Mouse (Mus musculus): ENCODE measurements around the gene Nprl2. TPM values are rescaled to one million over a fixed set of nuclear protein-coding genes. Genes with fewer than 3 reads are reported as not detected.

Nprl2 gene
- total and polyA plus RNA-seq, 3 experiments = 23.2 to 30.2 TPM; not detected in 1

DNA sequence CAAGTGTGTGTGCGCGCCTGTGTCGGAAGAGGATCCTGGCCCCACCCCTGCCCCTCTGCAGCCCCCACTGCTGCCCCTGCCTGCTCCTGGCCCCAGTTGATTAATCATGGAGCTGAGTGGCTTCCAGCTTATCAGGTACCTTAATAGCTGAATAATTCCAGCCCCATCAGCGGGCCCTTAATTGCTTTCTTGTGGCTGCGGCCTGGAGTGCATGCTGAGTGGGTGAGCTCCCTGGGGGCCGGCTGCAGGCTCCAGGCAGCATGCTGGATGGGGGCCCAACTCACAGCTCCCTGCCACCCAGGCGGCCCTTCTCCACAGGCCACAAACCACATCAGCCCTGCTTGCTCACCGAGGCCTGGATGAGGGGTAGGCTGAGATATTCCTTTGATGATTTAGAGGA, 30.6 kb upstream of the Nprl2 start:
- no peaks in the 10 kb centered on the region for H3K9me3 ChIP-seq (replicated peaks; ENCODE audit: insufficient read depth, low read length)
- no peak overlapping the region for H3K27ac ChIP-seq (ENCODE audit: control insufficient read depth, low read depth, low read length)
- peaks cover 3% of the 10 kb centered on the region in 2 experiments; a peak in 3 of 4 replicates for H3K27me3 ChIP-seq (ENCODE audit: control insufficient read depth in 1 of 2, insufficient read depth in 2 of 2, low read length in 2 of 2)
- no peak overlapping the region for H3K4me3 ChIP-seq (ENCODE audit: control insufficient read depth in 1 of 2, insufficient read depth in 1 of 2, low read depth in 2 of 2, low read length in 2 of 2)
- no peak overlapping the region for H3K9ac ChIP-seq (ENCODE audit: control insufficient read depth, low read depth, low read length, poor library complexity, severe bottlenecking)
- no peak for DNase-seq (ENCODE audit: low read depth, low spot score)
- no peaks in the 10 kb centered on the region for H3K36me3 ChIP-seq (ENCODE audit: control insufficient read depth in 1 of 2, insufficient read depth in 2 of 2, low read length in 2 of 2)
- no peaks in the 10 kb centered on the region for H3K79me2 ChIP-seq (ENCODE audit: control insufficient read depth, insufficient read depth, low read length, poor library complexity)
- no peaks in the 10 kb centered on the region for H3K4me1 ChIP-seq (ENCODE audit: control insufficient read depth in 1 of 2, insufficient read depth in 2 of 2, low read length in 2 of 2)
- TF ChIP-seq TCF12 (IDR thresholded peaks at IDR 0.05; ENCODE audit: low read depth, low read length) = no peak
- TF ChIP-seq NRF1 (IDR thresholded peaks at IDR 0.05; ENCODE audit: insufficient read depth, low read depth, low read length, poor library complexity, severe bottlenecking) = no peak
- no peak for TF ChIP-seq MAX (IDR thresholded peaks at IDR 0.05; ENCODE audit: low read length)
- no peak for TF ChIP-seq MAFK (IDR thresholded peaks at IDR 0.05; ENCODE audit: borderline replicate concordance, low read depth, low read length)
- TF ChIP-seq BHLHE40 (IDR thresholded peaks at IDR 0.05; ENCODE audit: borderline replicate concordance, low read depth, low read length) = no peak
- no peak for TF ChIP-seq TBP (IDR thresholded peaks at IDR 0.05; ENCODE audit: low read depth, low read length)
- no peak for TF ChIP-seq USF1 (IDR thresholded peaks at IDR 0.05; ENCODE audit: low read depth, low read length)
- TF ChIP-seq MEF2A (IDR thresholded peaks at IDR 0.05; ENCODE audit: extremely low read depth, insufficient replicate concordance, low read depth, low read length, poor library complexity, severe bottlenecking) = no peak
- no peak for TF ChIP-seq UBTF (IDR thresholded peaks at IDR 0.05; ENCODE audit: borderline replicate concordance, insufficient read depth, low read depth, low read length)
- no peak for TF ChIP-seq TAL1 (IDR thresholded peaks at IDR 0.05; ENCODE audit: low read length)
- TF ChIP-seq ZKSCAN1 (IDR thresholded peaks at IDR 0.05; ENCODE audit: low read depth, low read length) = no peak
- no peak for TF ChIP-seq ETS1 (IDR thresholded peaks at IDR 0.05; ENCODE audit: low read depth, low read length)
- TF ChIP-seq E2F4 (IDR thresholded peaks at IDR 0.05; ENCODE audit: borderline replicate concordance, low read depth, low read length) = no peak
- no peak for TF ChIP-seq ZC3H11A (IDR thresholded peaks at IDR 0.05; ENCODE audit: low read depth, low read length)
- no peak for TF ChIP-seq RCOR1 (IDR thresholded peaks at IDR 0.05; ENCODE audit: low read depth, low read length)

DNA sequence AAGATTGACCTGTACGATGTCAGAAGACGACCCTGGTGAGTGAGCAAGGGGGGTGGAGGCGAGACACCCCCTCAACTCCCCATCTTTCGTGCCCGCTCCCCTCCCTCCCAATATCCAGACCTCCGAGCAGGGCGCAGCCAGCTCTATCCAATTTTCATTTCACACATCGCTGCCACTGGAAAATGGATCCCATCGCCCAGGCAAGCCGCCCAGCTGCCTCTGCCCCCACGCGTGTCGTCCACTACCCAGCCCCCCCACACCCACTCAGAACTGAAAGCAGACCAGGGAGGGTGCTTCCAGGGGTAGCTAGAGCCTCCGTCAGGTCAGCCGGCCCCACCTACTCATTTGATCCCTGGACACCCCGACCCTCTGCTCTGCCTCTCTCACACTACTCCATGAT, 29.7 kb upstream of the Nprl2 start:
- Histone ChIP-seq H3K36me3 (ENCODE audit: control insufficient read depth in 1 of 2, insufficient read depth in 2 of 2, low read length in 2 of 2) (no peaks in the 10 kb centered on the region), H3K4me3 (ENCODE audit: control insufficient read depth in 1 of 2, insufficient read depth in 1 of 2, low read depth in 2 of 2, low read length in 2 of 2) (no peak overlapping the region), H3K27ac (ENCODE audit: control insufficient read depth, low read depth, low read length) (no peak overlapping the region), H3K9me3 (replicated peaks; ENCODE audit: insufficient read depth, low read length) (no peaks in the 10 kb centered on the region), H3K79me2 (ENCODE audit: control insufficient read depth, insufficient read depth, low read length, poor library complexity) (no peaks in the 10 kb centered on the region), H3K27me3 (ENCODE audit: control insufficient read depth in 1 of 2, insufficient read depth in 2 of 2, low read length in 2 of 2) (peaks cover 3% of the 10 kb centered on the region in 2 experiments; a peak in 3 of 4 replicates), H3K9ac (ENCODE audit: control insufficient read depth, low read depth, low read length, poor library complexity, severe bottlenecking) (no peak overlapping the region), H3K4me1 (ENCODE audit: control insufficient read depth in 1 of 2, insufficient read depth in 2 of 2, low read length in 2 of 2) (no peaks in the 10 kb centered on the region)
- DNase-seq (ENCODE audit: low read depth, low spot score) = no peak
- TF ChIP-seq HCFC1 (IDR thresholded peaks at IDR 0.05; ENCODE audit: low read depth, low read length) (no peak), MEF2A (IDR thresholded peaks at IDR 0.05; ENCODE audit: extremely low read depth, insufficient replicate concordance, low read depth, low read length, poor library complexity, severe bottlenecking) (no peak), USF2 (IDR thresholded peaks at IDR 0.05; ENCODE audit: borderline replicate concordance in 1 of 2, insufficient read depth in 1 of 2, low read depth in 1 of 2, low read length in 2 of 2) (no peak), CHD2 (IDR thresholded peaks at IDR 0.05; ENCODE audit: low read length) (no peak), USF1 (IDR thresholded peaks at IDR 0.05; ENCODE audit: low read depth, low read length) (no peak), RCOR1 (IDR thresholded peaks at IDR 0.05; ENCODE audit: low read depth, low read length) (no peak), BHLHE40 (IDR thresholded peaks at IDR 0.05; ENCODE audit: borderline replicate concordance, low read depth, low read length) (no peak), TBP (IDR thresholded peaks at IDR 0.05; ENCODE audit: low read depth, low read length) (no peak), KAT2A (conservative IDR thresholded peaks at IDR 0.05; ENCODE audit: low read depth, low read length) (no peak), EP300 (IDR thresholded peaks at IDR 0.05; ENCODE audit: low read depth in 1 of 2, low read length in 2 of 2) (no peak), UBTF (IDR thresholded peaks at IDR 0.05; ENCODE audit: borderline replicate concordance, insufficient read depth, low read depth, low read length) (no peak), RAD21 (IDR thresholded peaks at IDR 0.05; ENCODE audit: low read depth, low read length) (no peak), GABPA (IDR thresholded peaks at IDR 0.05; ENCODE audit: low read depth, low read length) (no peak), POLR2AphosphoS2 (IDR thresholded peaks at IDR 0.05; ENCODE audit: low read length) (no peak), GATA1 (IDR thresholded peaks at IDR 0.05; ENCODE audit: low read depth, low read length) (no peak), TAL1 (IDR thresholded peaks at IDR 0.05; ENCODE audit: low read length) (no peak), POLR2AphosphoS5 (IDR thresholded peaks at IDR 0.05; ENCODE audit: borderline replicate concordance, low read depth, low read length) (no peak)

All from MEL (cell line).